In the genomic region with DNA sequence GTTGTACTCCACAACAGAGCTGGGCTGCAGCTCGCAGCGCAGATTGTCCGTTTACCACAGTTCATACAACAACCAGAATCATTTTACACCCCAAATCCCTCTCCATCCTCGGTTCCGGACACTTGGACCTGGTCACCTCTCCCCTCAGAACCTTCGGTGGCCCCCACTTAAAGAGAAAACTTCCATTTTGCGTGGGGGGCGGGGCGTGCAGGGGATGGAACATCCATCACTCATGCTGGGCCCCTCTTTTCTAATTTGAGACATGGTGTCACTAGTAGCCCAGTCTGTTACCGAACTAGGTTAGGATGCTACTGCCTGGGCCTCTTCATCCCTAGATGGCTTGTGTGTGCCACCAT, we compare ENCODE assay signal across 8 mouse cellular contexts. TPM values are rescaled to one million over a fixed set of nuclear protein-coding genes. Genes with fewer than 3 reads are reported as not detected.
A peak's percentile ranks its signal among the peaks of the same experiment; 100 is the strongest.
DNase-seq lines count a peak whose midpoint lies in the region; ATAC-seq and TF ChIP-seq lines count a peak whose summit lies in the region.

No protein-coding gene starts in this region.

- no peaks in the 10 kb centered on the region for H3K4me1 ChIP-seq in cortical plate, adult 2 months (ENCODE audit: control insufficient read depth, insufficient read depth, low read length)
- H3K4me1 ChIP-seq in forebrain, embryonic 16.5 days (replicated peaks; ENCODE audit: control insufficient read depth, insufficient read depth, low read length) = peaks cover 3% of the 10 kb centered on the region
- peaks cover 16% of the 10 kb centered on the region for H3K4me1 ChIP-seq in liver, embryonic 11.5 days (replicated peaks; ENCODE audit: control insufficient read depth, insufficient read depth, low read length)
- H3K4me1 ChIP-seq in stomach, embryonic 14.5 days (ENCODE audit: control insufficient read depth, insufficient read depth, low read length) = peaks cover 10% of the 10 kb centered on the region; the same call in 1 of the 2 replicates

- peak overlapping the region; percentile 38 for H3K4me3 ChIP-seq in cortical plate, adult 2 months (ENCODE audit: insufficient read depth, low read length)
- peak overlapping the region; percentile 56 for H3K4me3 ChIP-seq in forebrain, embryonic 16.5 days (replicated peaks; ENCODE audit: low read length)
- peak overlapping the region; percentile 49 for H3K4me3 ChIP-seq in liver, embryonic 11.5 days (ENCODE audit: low read depth, low read length)
- peak overlapping the region; percentile 35 for H3K4me3 ChIP-seq in stomach, embryonic 14.5 days (ENCODE audit: low read depth, low read length)

- WGBS in forebrain, embryonic 16.5 days = 24% methylated on average over 10 of the region's 10 CpGs
- WGBS in liver, embryonic 11.5 days = 20% methylated on average over 10 of the region's 10 CpGs
- 15% methylated on average over 10 of the region's 10 CpGs for WGBS in stomach, embryonic 14.5 days

- ATAC-seq in forebrain, embryonic 16.5 days = peak; percentile 2; the same call in 1 of the 2 replicates
- ATAC-seq in liver, embryonic 11.5 days (replicated peaks; ENCODE audit: low FRiP score) = peak; percentile 4; the same call in 1 of the 2 replicates
- ATAC-seq in stomach, embryonic 14.5 days (ENCODE audit: insufficient number of reproducible peaks, insufficient read depth, low FRiP score, low read depth) = no peak

- TF ChIP-seq CTCF in cortical plate, adult 2 months (IDR thresholded peaks at IDR 0.05; ENCODE audit: extremely low read depth, insufficient read depth, low read length) = no peak

- no peak for TF ChIP-seq POLR2A in cortical plate, adult 2 months (IDR thresholded peaks at IDR 0.05; ENCODE audit: extremely low read depth, insufficient read depth, low read length)

- DNase-seq in left cerebral cortex, postnatal 4 days = peak; percentile 41
- no peak for DNase-seq in left cerebral cortex, adult 8-10 months (ENCODE audit: low spot score in 2 of 2)
- DNase-seq in liver, embryonic 11.5 days (ENCODE audit: low spot score) = no peak
- no peak for DNase-seq in retina, embryonic 14.5 days (ENCODE audit: low spot score)
- no peak for DNase-seq in gastrocnemius, postnatal 14 days

- H3K9ac ChIP-seq in forebrain, embryonic 16.5 days (replicated peaks; ENCODE audit: low read depth, low read length) = peak overlapping the region; percentile 74
- peak overlapping the region; percentile 84 for H3K9ac ChIP-seq in liver, embryonic 11.5 days (ENCODE audit: low read depth, low read length)
- H3K9ac ChIP-seq in stomach, embryonic 14.5 days (replicated peaks; ENCODE audit: low read depth, low read length) = peak overlapping the region; percentile 42

- H3K9me3 ChIP-seq in forebrain, embryonic 16.5 days (ENCODE audit: control insufficient read depth, low read length) = no peaks in the 10 kb centered on the region
- no peaks in the 10 kb centered on the region for H3K9me3 ChIP-seq in liver, embryonic 11.5 days (ENCODE audit: control insufficient read depth, low read length)
- no peaks in the 10 kb centered on the region for H3K9me3 ChIP-seq in stomach, embryonic 14.5 days (ENCODE audit: control insufficient read depth, low read depth, low read length)

- peak overlapping the region; percentile 90 for H3K27ac ChIP-seq in cortical plate, adult 2 months (ENCODE audit: insufficient read depth, low read length)
- peak overlapping the region; percentile 96 for H3K27ac ChIP-seq in forebrain, embryonic 16.5 days (ENCODE audit: low read length)
- peak overlapping the region; percentile 87 for H3K27ac ChIP-seq in liver, embryonic 11.5 days (ENCODE audit: low read depth, low read length)
- H3K27ac ChIP-seq in stomach, embryonic 14.5 days (ENCODE audit: low read length) = peak overlapping the region; percentile 94

- peak overlapping the region; percentile 78 for H3K4me2 ChIP-seq in forebrain, embryonic 16.5 days (ENCODE audit: low read length)
- peak overlapping the region; percentile 89 for H3K4me2 ChIP-seq in liver, embryonic 11.5 days
- peak overlapping the region; percentile 63 for H3K4me2 ChIP-seq in stomach, embryonic 14.5 days (replicated peaks; ENCODE audit: low read depth, low read length)

- no peaks in the 10 kb centered on the region for H3K27me3 ChIP-seq in forebrain, embryonic 16.5 days (replicated peaks; ENCODE audit: control insufficient read depth, insufficient read depth, low read length)
- H3K27me3 ChIP-seq in liver, embryonic 11.5 days (replicated peaks; ENCODE audit: control insufficient read depth, insufficient read depth, low read length) = no peaks in the 10 kb centered on the region
- no peaks in the 10 kb centered on the region for H3K27me3 ChIP-seq in stomach, embryonic 14.5 days (ENCODE audit: control insufficient read depth, insufficient read depth, low read length)

- intact Hi-C loops in left cerebral cortex, postnatal 4 days (cut with DNase I) = no loop called here
- intact Hi-C loops in gastrocnemius, postnatal 14 days (cut with DNase I; ENCODE audit: low total_unique reads) = no loop called here

- H3K36me3 ChIP-seq in forebrain, embryonic 16.5 days (ENCODE audit: control insufficient read depth, insufficient read depth) = no peaks in the 10 kb centered on the region
- H3K36me3 ChIP-seq in liver, embryonic 11.5 days (ENCODE audit: control insufficient read depth, insufficient read depth, low read length) = no peaks in the 10 kb centered on the region
- H3K36me3 ChIP-seq in stomach, embryonic 14.5 days (ENCODE audit: control insufficient read depth, insufficient read depth, low read length) = 0 out of 2 replicates have a peak, but pooled peaks cover 3% of the 10 kb centered on the region

RNA-seq across cellular contexts. Expression of a gene that starts 0.8 kb away (rescaled TPM):
- 10 to 100 TPM in 1 of 2 experiments, 1 to 10 TPM in 1; 9.9 to 10.9 TPM for total RNA-seq in left cerebral cortex, postnatal 4 days (2021)
- total RNA-seq in left cerebral cortex, adult 8-10 months (2022) = 10 to 100 TPM in 1 of 4 experiments, 1 to 10 TPM in 3; 8.4 to 10.1 (median 9.2) TPM
- polyA plus RNA-seq in cortical plate, adult 2 months (2012; rRNA removed) = 12.6 and 14.5 TPM in 2 replicates
- polyA plus RNA-seq in forebrain, embryonic 16.5 days (2015; fragmentation: Nextera tagmentation; extraction: Ambion mirVana) = 16.6 and 20.2 TPM in 2 replicates
- polyA plus RNA-seq in liver, embryonic 11.5 days (2014; fragmentation: Nextera tagmentation; extraction: Ambion mirVana) = 9.4 TPM in 2 replicates
- 6.9 and 7.2 TPM in 2 replicates for polyA plus RNA-seq in stomach, embryonic 14.5 days (2014; fragmentation: Nextera tagmentation; extraction: Ambion mirVana)
- total RNA-seq in gastrocnemius, postnatal 14 days (2021) = 1 to 10 TPM; 3.5 to 4.1 TPM

RNA-seq across cellular contexts. Expression of a gene that starts 9.3 kb away (rescaled TPM):
- 10 to 100 TPM; 37.9 to 43.0 TPM for total RNA-seq in left cerebral cortex, postnatal 4 days (2021)
- total RNA-seq in left cerebral cortex, adult 8-10 months (2022) = 10 to 100 TPM; 21.5 to 27.2 (median 23.6) TPM
- polyA plus RNA-seq in cortical plate, adult 2 months (2012; rRNA removed) = 41.7 and 43.4 TPM in 2 replicates
- 59.6 and 60.4 TPM in 2 replicates for polyA plus RNA-seq in forebrain, embryonic 16.5 days (2015; fragmentation: Nextera tagmentation; extraction: Ambion mirVana)
- polyA plus RNA-seq in liver, embryonic 11.5 days (2014; fragmentation: Nextera tagmentation; extraction: Ambion mirVana) = 170 and 178 TPM in 2 replicates
- 72.7 and 74.6 TPM in 2 replicates for polyA plus RNA-seq in stomach, embryonic 14.5 days (2014; fragmentation: Nextera tagmentation; extraction: Ambion mirVana)
- 10 to 100 TPM in 1 of 2 experiments, 1 to 10 TPM in 1; 9.7 to 11.9 TPM for total RNA-seq in gastrocnemius, postnatal 14 days (2021)

RNA-seq across cellular contexts. Expression of a gene that starts 10.2 kb away (rescaled TPM):
- 10 to 100 TPM; 33.3 to 42.2 TPM for total RNA-seq in left cerebral cortex, postnatal 4 days (2021)
- 10 to 100 TPM; 71.9 to 91.7 (median 82.6) TPM for total RNA-seq in left cerebral cortex, adult 8-10 months (2022)
- polyA plus RNA-seq in cortical plate, adult 2 months (2012; rRNA removed) = 237 and 256 TPM in 2 replicates
- 4.6 and 8.8 TPM in 2 replicates for polyA plus RNA-seq in forebrain, embryonic 16.5 days (2015; fragmentation: Nextera tagmentation; extraction: Ambion mirVana)
- 7.1 and 8.8 TPM in 2 replicates for polyA plus RNA-seq in liver, embryonic 11.5 days (2014; fragmentation: Nextera tagmentation; extraction: Ambion mirVana)
- polyA plus RNA-seq in stomach, embryonic 14.5 days (2014; fragmentation: Nextera tagmentation; extraction: Ambion mirVana) = 11.9 and 12.6 TPM in 2 replicates
- 1 to 10 TPM; 3.3 to 3.4 TPM for total RNA-seq in gastrocnemius, postnatal 14 days (2021)

RNA-seq across cellular contexts. Expression of a gene that starts 19.7 kb away (rescaled TPM):
- total RNA-seq in left cerebral cortex, postnatal 4 days (2021) = 100 to 1,000 TPM; 144 to 147 TPM
- 100 to 1,000 TPM; 130 to 139 (median 136) TPM for total RNA-seq in left cerebral cortex, adult 8-10 months (2022)
- polyA plus RNA-seq in cortical plate, adult 2 months (2012; rRNA removed) = 114 and 115 TPM in 2 replicates
- polyA plus RNA-seq in forebrain, embryonic 16.5 days (2015; fragmentation: Nextera tagmentation; extraction: Ambion mirVana) = 260 and 268 TPM in 2 replicates
- polyA plus RNA-seq in liver, embryonic 11.5 days (2014; fragmentation: Nextera tagmentation; extraction: Ambion mirVana) = 440 and 448 TPM in 2 replicates
- 281 and 289 TPM in 2 replicates for polyA plus RNA-seq in stomach, embryonic 14.5 days (2014; fragmentation: Nextera tagmentation; extraction: Ambion mirVana)
- total RNA-seq in gastrocnemius, postnatal 14 days (2021) = 100 to 1,000 TPM; 105 to 114 TPM

Comparison
In these comparisons a context has a peak if more than half of its experiments do, and no peak if none do; other contexts are left out.
1. RNA of a gene that starts 10.2 kb away (polyA plus RNA-seq): 237 to 256 TPM in cortical plate, adult 2 months; 11.9 to 12.6 TPM in stomach, embryonic 14.5 days, 7.1 to 8.8 TPM in liver, embryonic 11.5 days and 4.6 to 8.8 TPM in forebrain, embryonic 16.5 days; every median in the first group is over 10 times any median in the second.
2. Peak in every context shown above with its lines, with median percentiles within 50 percentile points of each other: H3K27ac ChIP-seq, H3K4me3 ChIP-seq, H3K4me2 ChIP-seq and H3K9ac ChIP-seq.